Mouse (Mus musculus): ENCODE data around the gene Vmn1r239-ps. TPM values are rescaled to one million over a fixed set of nuclear protein-coding genes. Genes with fewer than 3 reads are reported as not detected.

The Vmn1r239-ps gene
- total RNA-seq (2023) = not detected

DNA sequence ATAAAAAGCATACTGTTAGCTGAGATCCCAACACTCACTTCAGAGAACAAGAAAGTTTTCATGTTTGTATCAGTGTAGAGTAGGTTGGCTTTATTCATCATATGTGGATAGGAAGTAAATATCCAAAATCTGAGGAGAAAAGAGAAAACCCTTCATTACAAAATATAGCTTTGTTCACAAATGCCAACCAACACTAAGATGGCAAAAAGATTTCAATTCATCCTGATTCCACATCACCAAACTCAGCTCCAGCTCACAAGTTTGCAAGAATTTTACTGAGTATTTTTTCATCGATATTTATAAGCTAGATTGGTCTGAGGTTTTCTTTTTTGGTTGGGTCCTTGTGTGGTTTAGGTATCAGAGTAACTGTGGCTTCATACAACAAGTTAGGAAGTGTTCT lies at the start of gene Vmn1r239-ps:
Gene Vmn1r239-ps, minus strand, starts transcription at position 101 of the 400 bp plus-strand sequence.

GRCm38 (mm10) chrX:147429129-147429528 lies 24.4 kb downstream of the Vmn1r239-ps start, which contains the start of gene Il13ra2:
Gene Il13ra2, minus strand, starts transcription at chrX:147429192.

Other genes with a start within 250 kb of the Vmn1r239-ps start
- gene Il13ra2, start 24.5 kb downstream of the Vmn1r239-ps start, total RNA-seq (2023) = not detected
- not detected for gene Lrch2, start 100.4 kb upstream of the Vmn1r239-ps start, total RNA-seq (2023)

All from CD4-positive naive resting alpha-beta T cell, adult 57 days (primary cell).